Mouse (Mus musculus) thymus, adult 2 months (tissue): ENCODE data around the gene Hacl1.

Experiments
- CTCF ChIP-seq: fragments of 200-500 bp; IDR thresholded peaks from 2 replicates; pipeline ENCODE4 v1.5.1; 2012; ENCODE audit warnings: mild to moderate bottlenecking, control low read depth, low read length, moderate library complexity, borderline replicate concordance; ENCODE audit not compliant: control insufficient read depth, poor library complexity, insufficient read depth; ENCODE audit errors: extremely low read depth
- POLR2A ChIP-seq: fragments of 200-500 bp; IDR thresholded peaks from 2 replicates; pipeline ENCODE4 v1.6.1; 2012; ENCODE audit warnings: mild to moderate bottlenecking, low read length, control low read depth, moderate library complexity; ENCODE audit not compliant: control insufficient read depth, poor library complexity, insufficient read depth; ENCODE audit errors: extremely low read depth

GRCm38 (mm10) chr14:31569151-31569631, 71.9 kb downstream of the Hacl1 start:
- TF ChIP-seq POLR2A (no peak), CTCF (no peak)
